Mouse (Mus musculus) limb, embryonic 11.5 days (tissue): ENCODE measurements around the gene Gm16253. TPM values are rescaled to one million over a fixed set of nuclear protein-coding genes. Genes with fewer than 3 reads are reported as not detected.

Experiments
- polyA plus RNA-seq: library from polyadenylated mRNA; unstranded; fragments of >200 nt; fragmentation: Nextera tagmentation; extraction: Ambion mirVana; gene quantifications from 2 replicates; pipeline ENCODE4 v1.2.1, GENCODE M21; 2014

Gene Gm16253
- polyA plus RNA-seq, 1 experiment from 2014 or later: 0.69 TPM

Other genes starting within 250 kb of the Gm16253 start
- gene BC107364, start 124.7 kb upstream of the Gm16253 start, polyA plus RNA-seq: not detected in 2 replicates
- 1.7 and 1.8 TPM in 2 replicates for gene Hfe2, start 51.8 kb upstream of the Gm16253 start, polyA plus RNA-seq
- 54.4 and 57.9 TPM in 2 replicates for gene Txnip, start 19.0 kb upstream of the Gm16253 start, polyA plus RNA-seq
- 18.8 and 22.8 TPM in 2 replicates for gene Polr3gl, start 17.2 kb downstream of the Gm16253 start, polyA plus RNA-seq
- gene Ankrd34a, start 19.7 kb downstream of the Gm16253 start, polyA plus RNA-seq: 1.5 and 1.7 TPM in 2 replicates
- 5.7 and 6.4 TPM in 2 replicates for gene Lix1l, start 24.2 kb downstream of the Gm16253 start, polyA plus RNA-seq
- gene Rbm8a, start 52.9 kb downstream of the Gm16253 start, polyA plus RNA-seq: 240 and 241 TPM in 2 replicates
- gene Pex11b, start 58.4 kb downstream of the Gm16253 start, polyA plus RNA-seq: 48.4 and 49.2 TPM in 2 replicates
- gene Gm42957, start 58.5 kb downstream of the Gm16253 start, polyA plus RNA-seq: 0.11 and 0.34 TPM in 2 replicates
- gene Itga10, start 68.6 kb downstream of the Gm16253 start, polyA plus RNA-seq: 0.92 and 0.96 TPM in 2 replicates
- gene Ankrd35, start 93.1 kb downstream of the Gm16253 start, polyA plus RNA-seq: 0.31 and 0.45 TPM in 2 replicates
- 41.4 and 42.8 TPM in 2 replicates for gene Pias3, start 119.4 kb downstream of the Gm16253 start, polyA plus RNA-seq
- 8.9 and 10.8 TPM in 2 replicates for gene Nudt17, start 131.6 kb downstream of the Gm16253 start, polyA plus RNA-seq
- gene Polr3c, start 150.6 kb downstream of the Gm16253 start, polyA plus RNA-seq: 38.1 and 42.8 TPM in 2 replicates
- gene Rnf115, start 150.7 kb downstream of the Gm16253 start, polyA plus RNA-seq: 70.0 and 70.7 TPM in 2 replicates